Mouse (Mus musculus): Measurements from ENCODE around the gene Gbp9. TPM values are rescaled to one million over a fixed set of nuclear protein-coding genes. Genes with fewer than 3 reads are reported as not detected.
"Not testable (repeated sequence)": the region's sequence is repeated elsewhere in the genome, so short reads cannot be mapped to it uniquely, and the experiment has no call there.

The Gbp9 gene
- total and polyA plus RNA-seq, 2 experiments, result 1.7 to 6.8 TPM

DNA sequence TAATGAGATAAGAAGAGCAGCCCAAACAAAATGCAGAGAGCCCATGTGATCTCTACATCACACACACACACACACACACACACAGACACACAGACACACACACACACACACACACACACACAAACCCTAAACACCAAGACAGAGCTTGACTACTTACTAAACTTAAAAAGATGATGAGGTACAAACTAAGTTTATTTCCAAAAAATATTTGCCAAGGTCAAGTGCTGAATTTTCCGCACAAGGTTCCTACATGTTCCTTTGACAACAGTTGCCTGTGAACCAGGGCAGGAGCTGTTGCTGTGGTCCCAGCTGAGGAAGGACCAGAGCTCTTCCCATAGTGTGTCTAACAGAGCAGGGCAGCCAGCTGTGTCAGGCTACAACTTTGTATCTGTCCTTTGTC, 433 bp downstream of the Gbp9 start:
- TF ChIP-seq CTCF (IDR thresholded peaks at IDR 0.05; ENCODE audit: low read depth, low read length) (no peak), POLR2A (IDR thresholded peaks at IDR 0.05; ENCODE audit: extremely low read depth, insufficient read depth, low read length) (no peak)
- DNase-seq (ENCODE audit: extremely low read depth, low read depth, low spot score), result no peak
- Histone ChIP-seq H3K4me1 (ENCODE audit: control insufficient read depth, insufficient read depth, low read length) (no peaks in the 10 kb centered on the region), H3K27me3 (ENCODE audit: control insufficient read depth, insufficient read depth, low read length) (no peaks in the 10 kb centered on the region), H3K4me3 (ENCODE audit: insufficient read depth, low read depth, low read length) (peak overlapping the region; percentile 57), H3K36me3 (ENCODE audit: control insufficient read depth, insufficient read depth, low read length) (no peaks in the 10 kb centered on the region), H3K79me2 (ENCODE audit: control insufficient read depth, insufficient read depth, low read length) (no peaks in the 10 kb centered on the region), H3K9ac (ENCODE audit: low read depth, low read length) (peak overlapping the region; percentile 61; the same call in 1 of the 2 replicates), H3K27ac (replicated peaks; ENCODE audit: insufficient read depth, low read depth, low read length) (peak overlapping the region; percentile 68)
- 79% methylated on average over 1 of the region's 1 CpGs for WGBS

DNA sequence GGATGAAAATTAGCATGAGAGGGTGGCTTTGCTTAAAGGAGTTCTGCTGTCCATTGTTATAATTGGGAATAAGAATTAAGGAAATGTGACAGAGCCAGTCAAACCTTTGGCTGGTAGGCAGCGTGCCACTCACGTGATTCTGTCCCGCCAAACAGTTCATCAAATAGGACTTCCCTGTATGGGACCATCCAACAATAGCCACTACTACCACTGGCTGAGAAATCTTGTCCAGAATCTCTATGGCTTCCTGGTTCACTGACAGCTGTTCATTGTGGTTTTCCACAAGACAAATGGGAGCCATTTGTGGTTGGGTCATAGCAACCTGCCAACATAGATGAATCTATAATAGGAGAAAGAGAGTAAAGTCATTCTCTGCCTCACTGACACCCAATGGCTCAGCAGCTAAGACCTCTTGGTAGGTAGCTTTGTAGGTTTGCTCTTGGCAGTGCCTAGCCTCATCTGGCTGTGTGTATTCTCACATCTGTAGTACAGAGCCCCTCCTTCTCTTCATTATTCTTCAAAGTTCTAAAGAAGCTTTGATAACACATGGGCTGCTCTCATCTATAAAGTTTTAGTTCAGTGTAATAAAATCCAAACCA, 2.5 kb downstream of the Gbp9 start:
- not testable (repeated sequence) for H3K27ac ChIP-seq (replicated peaks; ENCODE audit: insufficient read depth, low read depth, low read length); H3K4me3 ChIP-seq (ENCODE audit: insufficient read depth, low read depth, low read length); H3K4me1 ChIP-seq (ENCODE audit: control insufficient read depth, insufficient read depth, low read length); H3K27me3 ChIP-seq (ENCODE audit: control insufficient read depth, insufficient read depth, low read length); H3K79me2 ChIP-seq (ENCODE audit: control insufficient read depth, insufficient read depth, low read length); H3K36me3 ChIP-seq (ENCODE audit: control insufficient read depth, insufficient read depth, low read length); DNase-seq (ENCODE audit: extremely low read depth, low read depth, low spot score); H3K9ac ChIP-seq (ENCODE audit: low read depth, low read length)
- WGBS, result 91% methylated on average over 3 of the region's 3 CpGs

DNA sequence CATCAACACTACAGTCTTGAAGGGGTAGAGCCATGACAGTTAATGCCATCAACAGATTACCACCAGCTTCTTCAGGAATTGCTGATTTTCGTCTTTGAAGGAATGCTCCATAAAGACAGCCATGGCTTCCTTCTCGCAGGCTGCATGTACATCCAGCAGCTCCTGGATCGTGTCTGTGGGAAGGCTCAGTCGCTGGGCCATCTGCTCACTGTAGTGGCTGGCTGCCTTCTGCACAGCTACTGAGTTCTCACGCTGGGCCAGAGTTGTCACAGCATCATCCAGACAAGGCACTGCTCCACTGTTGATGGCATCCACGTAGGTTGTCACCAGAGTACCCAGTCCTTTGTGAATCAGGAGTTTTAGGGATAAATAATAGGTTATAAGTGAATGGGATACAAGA, 17.6 kb downstream of the Gbp9 start:
- DNase-seq (ENCODE audit: extremely low read depth, low read depth, low spot score); H3K4me3 ChIP-seq (ENCODE audit: insufficient read depth, low read depth, low read length); H3K27me3 ChIP-seq (ENCODE audit: control insufficient read depth, insufficient read depth, low read length); H3K79me2 ChIP-seq (ENCODE audit: control insufficient read depth, insufficient read depth, low read length); H3K36me3 ChIP-seq (ENCODE audit: control insufficient read depth, insufficient read depth, low read length); H3K4me1 ChIP-seq (ENCODE audit: control insufficient read depth, insufficient read depth, low read length); H3K9ac ChIP-seq (ENCODE audit: low read depth, low read length); H3K27ac ChIP-seq (replicated peaks; ENCODE audit: insufficient read depth, low read depth, low read length): not testable (repeated sequence)
- 91% methylated on average over 6 of the region's 6 CpGs for WGBS

DNA sequence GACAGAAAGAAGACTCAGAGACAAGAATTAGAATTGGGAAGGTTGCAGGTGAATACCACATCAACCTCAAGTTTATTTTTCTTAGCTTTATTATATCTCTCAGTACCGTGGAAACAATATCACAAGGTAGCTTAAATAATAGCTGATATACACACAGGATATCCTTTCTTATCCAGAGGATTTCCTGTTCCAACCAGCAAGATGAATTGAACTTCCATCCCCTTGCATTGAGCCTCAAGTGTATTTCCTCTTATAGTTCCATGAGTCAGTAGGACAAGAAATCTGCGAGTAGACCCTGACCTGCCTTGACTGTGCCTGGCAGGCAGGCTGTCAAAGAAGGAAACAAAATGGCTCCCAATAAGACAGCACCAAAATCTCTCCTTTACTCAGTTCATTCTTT, 23.6 kb downstream of the Gbp9 start:
- DNase-seq (ENCODE audit: extremely low read depth, low read depth, low spot score), result no peak
- no peaks in the 10 kb centered on the region for H3K79me2 ChIP-seq (ENCODE audit: control insufficient read depth, insufficient read depth, low read length)
- WGBS, result 75% methylated on average over 2 of the region's 2 CpGs
- H3K27ac ChIP-seq (replicated peaks; ENCODE audit: insufficient read depth, low read depth, low read length), result no peak overlapping the region
- no peak overlapping the region for H3K4me3 ChIP-seq (ENCODE audit: insufficient read depth, low read depth, low read length)
- TF ChIP-seq POLR2A (IDR thresholded peaks at IDR 0.05; ENCODE audit: extremely low read depth, insufficient read depth, low read length) (no peak), CTCF (IDR thresholded peaks at IDR 0.05; ENCODE audit: low read depth, low read length) (no peak)
- H3K9ac ChIP-seq (ENCODE audit: low read depth, low read length), result no peak overlapping the region
- H3K36me3 ChIP-seq (ENCODE audit: control insufficient read depth, insufficient read depth, low read length), result peaks cover 7% of the 10 kb centered on the region; the same call in 1 of the 2 replicates
- H3K27me3 ChIP-seq (ENCODE audit: control insufficient read depth, insufficient read depth, low read length), result no peaks in the 10 kb centered on the region
- no peaks in the 10 kb centered on the region; the same call in 1 of the 2 replicates for H3K4me1 ChIP-seq (ENCODE audit: control insufficient read depth, insufficient read depth, low read length)

DNA sequence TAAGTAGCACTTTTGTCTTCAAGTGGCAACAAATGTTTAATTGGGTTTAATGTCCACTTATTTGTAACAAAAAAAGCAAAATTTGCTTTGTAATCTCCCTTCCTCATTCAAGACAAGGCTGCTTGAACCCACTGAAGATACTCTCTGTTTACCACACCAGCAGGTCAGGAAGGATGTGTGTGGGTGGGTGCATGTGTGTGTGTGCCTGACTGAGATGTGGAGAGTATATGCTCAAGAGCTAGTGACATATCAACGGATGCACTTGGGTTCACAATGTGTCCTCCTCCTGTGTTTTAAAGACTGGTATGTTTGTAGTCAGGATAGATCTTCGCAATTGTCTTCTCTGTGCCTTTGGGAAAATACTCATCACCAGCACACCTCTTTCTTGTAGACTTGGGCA, 24.6 kb downstream of the Gbp9 start:
- WGBS, result 92% methylated on average over 2 of the region's 2 CpGs
- no peaks in the 10 kb centered on the region for H3K27me3 ChIP-seq (ENCODE audit: control insufficient read depth, insufficient read depth, low read length)
- H3K79me2 ChIP-seq (ENCODE audit: control insufficient read depth, insufficient read depth, low read length), result no peaks in the 10 kb centered on the region
- H3K36me3 ChIP-seq (ENCODE audit: control insufficient read depth, insufficient read depth, low read length), result peaks cover 7% of the 10 kb centered on the region; the same call in 1 of the 2 replicates
- no peak for TF ChIP-seq POLR2A (IDR thresholded peaks at IDR 0.05; ENCODE audit: extremely low read depth, insufficient read depth, low read length)
- TF ChIP-seq CTCF (IDR thresholded peaks at IDR 0.05; ENCODE audit: low read depth, low read length), result no peak
- no peaks in the 10 kb centered on the region; the same call in none of the 2 replicates for H3K4me1 ChIP-seq (ENCODE audit: control insufficient read depth, insufficient read depth, low read length)
- no peak overlapping the region for H3K27ac ChIP-seq (replicated peaks; ENCODE audit: insufficient read depth, low read depth, low read length)
- DNase-seq (ENCODE audit: extremely low read depth, low read depth, low spot score), result no peak
- H3K9ac ChIP-seq (ENCODE audit: low read depth, low read length), result no peak overlapping the region
- no peak overlapping the region for H3K4me3 ChIP-seq (ENCODE audit: insufficient read depth, low read depth, low read length)

DNA sequence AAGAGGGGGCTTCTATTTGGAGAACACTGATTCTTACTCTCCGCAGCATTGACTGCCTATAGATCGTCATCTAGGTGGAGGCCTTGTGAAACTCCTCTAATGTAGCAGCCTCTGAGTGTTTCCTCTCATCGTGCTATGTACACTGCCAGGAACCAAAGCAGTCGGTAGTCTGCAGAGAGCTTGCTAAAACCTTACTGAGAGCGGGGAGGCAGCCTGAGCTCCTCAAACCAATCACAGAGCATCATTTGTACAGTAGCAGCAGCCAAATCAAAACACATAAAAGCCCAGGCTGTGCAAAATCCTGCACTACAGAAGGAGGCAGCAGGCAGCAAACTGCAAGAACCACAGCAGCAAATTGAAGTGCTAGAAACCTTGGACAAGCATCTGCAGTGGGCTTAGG, 25.7 kb downstream of the Gbp9 start:
- no peak overlapping the region for H3K27ac ChIP-seq (replicated peaks; ENCODE audit: insufficient read depth, low read depth, low read length)
- no peak for TF ChIP-seq CTCF (IDR thresholded peaks at IDR 0.05; ENCODE audit: low read depth, low read length)
- no peak for TF ChIP-seq POLR2A (IDR thresholded peaks at IDR 0.05; ENCODE audit: extremely low read depth, insufficient read depth, low read length)
- 97% methylated on average over 5 of the region's 5 CpGs for WGBS

DNA sequence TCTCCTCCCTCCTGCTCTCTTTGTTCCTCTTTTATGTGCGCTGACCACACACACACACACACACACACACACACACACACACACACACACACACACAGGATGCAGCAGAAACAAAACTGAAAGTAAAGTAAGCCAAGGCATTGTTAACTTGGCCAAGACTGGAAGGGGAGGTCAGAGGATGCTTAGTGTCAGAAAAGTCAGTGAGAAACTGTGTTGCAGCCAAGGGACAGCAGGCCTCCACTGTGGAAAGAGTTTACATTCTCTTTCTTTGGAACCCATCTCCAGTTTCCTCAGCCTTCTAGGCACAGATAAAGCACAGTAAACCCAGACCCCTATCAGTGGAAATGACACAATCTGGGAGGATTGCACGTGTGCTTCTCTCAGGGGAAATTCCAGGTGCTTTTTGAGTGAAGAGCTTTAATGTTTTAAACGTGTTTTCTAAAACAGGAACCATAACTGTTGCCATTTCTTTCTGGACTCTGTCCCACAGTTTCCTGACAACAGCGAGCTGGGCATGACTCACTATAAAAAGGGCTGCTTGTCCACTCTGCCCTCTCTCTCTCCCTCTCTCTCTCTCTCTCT, 29.0 kb downstream of the Gbp9 start:
- 7% methylated on average over 4 of the region's 4 CpGs for WGBS
- not testable (repeated sequence) for H3K9ac ChIP-seq (ENCODE audit: low read depth, low read length); H3K79me2 ChIP-seq (ENCODE audit: control insufficient read depth, insufficient read depth, low read length); H3K36me3 ChIP-seq (ENCODE audit: control insufficient read depth, insufficient read depth, low read length); H3K4me1 ChIP-seq (ENCODE audit: control insufficient read depth, insufficient read depth, low read length); H3K27me3 ChIP-seq (ENCODE audit: control insufficient read depth, insufficient read depth, low read length); H3K4me3 ChIP-seq (ENCODE audit: insufficient read depth, low read depth, low read length)
- DNase-seq (ENCODE audit: extremely low read depth, low read depth, low spot score), result peak; percentile 40
- H3K27ac ChIP-seq (replicated peaks; ENCODE audit: insufficient read depth, low read depth, low read length), result peak overlapping the region; percentile 59

More for the DNA sequence above, 25.7 kb downstream of the Gbp9 start:
- H3K9ac ChIP-seq (ENCODE audit: low read depth, low read length), result no peak overlapping the region
- no peaks in the 10 kb centered on the region for H3K27me3 ChIP-seq (ENCODE audit: control insufficient read depth, insufficient read depth, low read length)
- H3K79me2 ChIP-seq (ENCODE audit: control insufficient read depth, insufficient read depth, low read length), result no peaks in the 10 kb centered on the region
- no peak overlapping the region for H3K4me3 ChIP-seq (ENCODE audit: insufficient read depth, low read depth, low read length)
- DNase-seq (ENCODE audit: extremely low read depth, low read depth, low spot score), result no peak
- H3K36me3 ChIP-seq (ENCODE audit: control insufficient read depth, insufficient read depth, low read length), result peaks cover 6% of the 10 kb centered on the region; the same call in 1 of the 2 replicates
- H3K4me1 ChIP-seq (ENCODE audit: control insufficient read depth, insufficient read depth, low read length), result no peaks in the 10 kb centered on the region; the same call in none of the 2 replicates

DNA sequence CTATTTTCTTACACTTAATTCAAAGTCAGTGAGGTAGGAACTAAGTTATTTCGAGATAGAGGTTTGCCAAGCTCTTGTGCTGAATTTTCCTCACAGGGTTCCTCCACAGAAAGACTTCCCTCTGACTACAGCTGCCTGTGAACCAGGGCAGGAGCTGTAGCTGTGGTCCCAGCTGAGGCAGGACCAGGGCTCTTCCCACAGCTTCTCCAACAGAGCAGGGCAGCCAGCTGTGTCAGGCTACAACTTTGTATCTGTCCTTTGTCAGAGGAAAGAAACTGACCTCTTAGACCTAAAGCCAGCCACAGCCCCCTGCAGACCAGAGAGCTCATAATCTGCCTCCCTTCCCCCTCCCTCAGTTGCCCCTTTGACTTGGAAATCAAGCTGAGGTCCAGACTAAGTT, 29.6 kb downstream of the Gbp9 start:
- Histone ChIP-seq H3K4me3 (ENCODE audit: insufficient read depth, low read depth, low read length) (peak overlapping the region; percentile 51; the same call in 1 of the 2 replicates), H3K9ac (ENCODE audit: low read depth, low read length) (peak overlapping the region; percentile 55), H3K27ac (replicated peaks; ENCODE audit: insufficient read depth, low read depth, low read length) (peak overlapping the region; percentile 51; the same call in 1 of the 2 replicates)
- H3K36me3 ChIP-seq (ENCODE audit: control insufficient read depth, insufficient read depth, low read length); H3K4me1 ChIP-seq (ENCODE audit: control insufficient read depth, insufficient read depth, low read length); H3K27me3 ChIP-seq (ENCODE audit: control insufficient read depth, insufficient read depth, low read length); DNase-seq (ENCODE audit: extremely low read depth, low read depth, low spot score); H3K79me2 ChIP-seq (ENCODE audit: control insufficient read depth, insufficient read depth, low read length): not testable (repeated sequence)
- 49% methylated on average over 1 of the region's 1 CpGs for WGBS
